Mouse (Mus musculus) liver, adult 2 months (tissue): ENCODE data around the gene Arsg.

Experiments used
- CTCF ChIP-seq: fragments of 200-500 bp; IDR thresholded peaks from 2 replicates; pipeline ENCODE4 v1.5.1; 2011; ENCODE audit warnings: low read depth, low read length, control low read depth
- POLR2A ChIP-seq: fragments of 200-500 bp; IDR thresholded peaks from 2 replicates; pipeline ENCODE4 v1.6.1; 2011; ENCODE audit warnings: low read length, control low read depth; ENCODE audit not compliant: insufficient read depth; ENCODE audit errors: extremely low read depth

- TF ChIP-seq POLR2A (no peak), CTCF (no peak)
These were observed 3.5 kb downstream of the Arsg start for GRCm38 (mm10) chr11:109476653-109477052.
